Mouse (Mus musculus) adrenal gland, adult 8-10 months (tissue): ENCODE measurements around the gene Cmtm2a. TPM values are rescaled to one million over a fixed set of nuclear protein-coding genes. Genes with fewer than 3 reads are reported as not detected.

Source experiments
- total RNA-seq, 4 experiments: library from RNA; stranded (reverse); gene quantifications; 2 replicates each; pipeline ENCODE4 v1.2.4; 2022

The Cmtm2a gene
- total RNA-seq, 4 experiments from 2014 or later = 0.27 to 0.87 (median 0.59) TPM

Other genes with a start within 250 kb of the Cmtm2a start
- 10 to 100 TPM; 35.5 to 62.6 (median 44.2) TPM for gene Cdh5, start 191.6 kb downstream of the Cmtm2a start, total RNA-seq
- 10 to 100 TPM in 1 of 4 experiments, 1 to 10 TPM in 3; 3.3 to 10.8 (median 4.8) TPM for gene Bean1, start 122.7 kb downstream of the Cmtm2a start, total RNA-seq
- gene Tk2, start 44.6 kb downstream of the Cmtm2a start, total RNA-seq = 100 to 1,000 TPM in 2 of 4 experiments, 10 to 100 TPM in 2; 81.6 to 125 (median 103) TPM
- 100 to 1,000 TPM in 2 of 4 experiments, 10 to 100 TPM in 2; 71.6 to 149 (median 92.8) TPM for gene Cklf, start 42.3 kb downstream of the Cmtm2a start, total RNA-seq
- under 1 TPM in 2 of 4 experiments, not detected in 2; 0.24 to 0.43 TPM for gene Gm45711, start 16.9 kb upstream of the Cmtm2a start, total RNA-seq
- gene Cmtm1, start 17.0 kb upstream of the Cmtm2a start, total RNA-seq = under 1 TPM in 3 of 4 experiments, not detected in 1; 0.24 to 0.40 (median 0.26) TPM
- not detected for gene Gm11020, start 28.4 kb upstream of the Cmtm2a start, total RNA-seq
- gene Cmtm2b, start 29.0 kb upstream of the Cmtm2a start, total RNA-seq = 1 to 10 TPM in 1 of 4 experiments, under 1 TPM in 1, not detected in 2; 0.38 to 1.1 TPM
- gene Cmtm3, start 46.2 kb upstream of the Cmtm2a start, total RNA-seq = 100 to 1,000 TPM in 2 of 4 experiments, 10 to 100 TPM in 2; 54.3 to 135 (median 96.8) TPM
- 10 to 100 TPM; 41.3 to 57.6 (median 54.9) TPM for gene Cmtm4, start 102.6 kb upstream of the Cmtm2a start, total RNA-seq
- 100 to 1,000 TPM; 115 to 200 (median 123) TPM for gene Dync1li2, start 149.9 kb upstream of the Cmtm2a start, total RNA-seq
- gene Terb1, start 216.7 kb upstream of the Cmtm2a start, total RNA-seq = under 1 TPM in 2 of 4 experiments, not detected in 2; 0.16 to 0.52 TPM
- 10 to 100 TPM; 40.5 to 66.3 (median 47.3) TPM for gene Nae1, start 241.5 kb upstream of the Cmtm2a start, total RNA-seq
- 1 to 10 TPM; 1.7 to 5.6 (median 3.2) TPM for gene Car7, start 241.5 kb upstream of the Cmtm2a start, total RNA-seq